Mouse (Mus musculus): ENCODE measurements around the gene Crtc1. TPM values are rescaled to one million over a fixed set of nuclear protein-coding genes. Genes with fewer than 3 reads are reported as not detected.

The Crtc1 gene
- polyA plus RNA-seq (2014; fragmentation: Illumina TruSeq; extraction: RNeasy Lipid Tissue Mini Kit (QIAGEN cat#74804); ENCODE audit: low read depth, low replicate concordance): 2.6 TPM

DNA sequence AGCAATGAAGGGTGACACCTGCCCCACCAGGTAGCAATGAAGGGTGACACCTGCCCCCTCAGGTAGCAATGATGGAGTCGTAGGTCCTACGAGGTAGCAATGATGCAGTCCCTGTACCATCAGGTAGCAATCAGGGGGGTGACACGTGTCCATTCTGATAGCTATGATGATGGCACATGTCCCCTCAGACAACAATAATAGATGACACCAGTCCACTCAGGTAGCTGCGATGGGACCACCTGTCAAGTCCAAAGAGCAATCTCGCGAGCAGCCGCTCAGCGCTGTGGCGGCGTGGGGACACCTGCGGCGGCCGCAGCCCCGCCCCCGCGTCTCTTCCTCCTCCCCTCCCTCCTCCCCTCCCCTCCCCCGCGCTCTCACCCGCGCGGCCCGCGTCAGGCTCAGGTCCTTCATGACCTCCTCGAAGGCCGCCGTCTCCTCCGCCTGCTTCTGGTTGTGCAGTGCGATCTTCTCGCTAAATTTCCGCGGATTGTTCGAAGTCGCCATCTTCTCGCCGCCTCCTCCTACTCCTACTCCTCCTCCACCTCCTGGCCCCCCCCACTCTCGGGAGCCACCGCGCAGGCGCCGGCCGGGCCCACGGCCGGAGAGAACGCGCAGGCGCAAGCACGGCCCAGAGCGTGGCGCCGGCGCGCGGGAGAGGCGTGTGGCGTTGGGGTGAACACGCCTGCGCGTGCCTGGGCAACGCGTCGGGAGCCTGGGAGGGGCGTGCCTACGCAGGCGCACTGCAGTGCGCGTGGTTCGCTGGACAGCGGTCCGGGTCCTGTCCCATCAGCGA lies at the start of gene Crtc1:
TSS of gene Crtc1 (minus strand) at position 525 of the 793 bp plus-strand sequence.

DNA sequence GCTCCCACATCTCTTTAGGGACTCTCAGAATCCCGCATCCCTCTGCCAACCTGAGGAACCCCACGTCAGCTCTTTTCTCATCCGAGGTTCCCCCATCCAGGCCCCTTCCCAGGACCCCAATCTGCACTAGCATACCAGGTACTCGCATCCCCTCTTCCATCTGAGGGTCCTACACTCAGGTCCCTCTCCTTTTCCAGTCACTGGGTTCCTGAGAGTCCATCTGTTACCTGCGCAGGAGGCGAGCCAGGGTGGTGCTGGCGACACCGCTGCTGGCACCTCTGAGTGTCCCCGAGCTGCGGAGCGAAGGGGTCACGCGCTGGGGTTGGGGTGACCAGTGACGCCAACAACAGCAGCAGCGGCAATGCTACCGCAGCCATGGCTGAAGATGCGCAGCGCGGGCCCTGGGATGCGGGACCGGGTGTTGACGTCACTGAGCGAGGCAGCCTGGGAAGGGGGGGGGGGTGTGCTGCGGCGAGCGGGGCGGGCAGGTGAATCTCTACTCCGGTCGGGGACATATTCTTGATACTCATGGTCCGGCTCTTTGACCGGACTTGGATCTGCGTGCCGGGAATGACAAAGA lies 47.7 kb upstream of the Crtc1 start, which contains the start of gene Tmem59l:
TSS of gene Tmem59l (minus strand) at position 418 of the 580 bp plus-strand sequence.

DNA sequence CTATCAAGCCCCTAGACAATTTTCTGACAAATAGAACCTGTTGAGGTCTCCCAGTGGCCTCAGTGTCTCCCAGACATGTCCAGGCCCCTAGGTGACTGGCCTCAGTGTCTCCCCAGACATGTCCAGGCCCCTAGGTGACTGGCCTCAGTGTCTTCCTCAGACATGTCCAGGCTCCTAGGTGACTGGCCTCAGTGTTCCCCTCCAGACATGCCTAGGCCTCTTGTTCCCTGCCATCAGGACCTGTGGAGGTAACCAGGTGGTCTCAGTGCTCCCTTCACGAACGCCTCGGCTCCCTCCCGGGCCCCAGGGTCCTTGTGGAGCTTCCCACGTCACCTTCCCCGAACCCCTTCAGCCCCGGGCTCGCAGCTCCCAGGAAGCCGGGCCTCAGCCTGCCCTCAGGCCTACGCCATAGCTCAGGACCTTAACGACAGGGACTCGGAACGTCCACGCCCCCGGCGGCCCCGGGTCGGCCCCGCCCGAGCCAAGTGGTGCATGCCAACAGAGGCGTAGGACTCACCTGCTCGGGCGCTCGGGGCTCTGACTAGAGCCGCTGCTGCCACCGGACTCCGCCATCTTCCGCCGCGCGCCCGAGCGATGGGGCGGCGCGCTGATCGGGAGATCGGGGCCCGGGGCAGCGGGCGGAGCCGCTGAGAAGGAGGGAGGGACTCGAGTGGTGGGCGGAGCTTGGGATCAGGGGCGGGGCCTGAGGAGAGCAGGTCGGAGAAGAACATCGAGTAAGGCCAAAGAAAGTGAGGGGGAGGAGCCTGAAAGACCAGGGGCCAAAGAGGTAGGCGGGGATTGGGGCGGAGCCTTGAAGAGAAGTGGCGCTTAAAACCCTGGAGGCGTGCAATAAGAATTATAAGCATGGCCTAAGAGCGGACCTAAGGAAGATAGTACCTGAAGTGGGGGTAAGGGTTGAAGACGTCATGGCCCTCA lies 37.2 kb upstream of the Crtc1 start, which contains the start of gene Klhl26:
TSS of gene Klhl26 (minus strand) at position 636 of the 936 bp plus-strand sequence.

DNA sequence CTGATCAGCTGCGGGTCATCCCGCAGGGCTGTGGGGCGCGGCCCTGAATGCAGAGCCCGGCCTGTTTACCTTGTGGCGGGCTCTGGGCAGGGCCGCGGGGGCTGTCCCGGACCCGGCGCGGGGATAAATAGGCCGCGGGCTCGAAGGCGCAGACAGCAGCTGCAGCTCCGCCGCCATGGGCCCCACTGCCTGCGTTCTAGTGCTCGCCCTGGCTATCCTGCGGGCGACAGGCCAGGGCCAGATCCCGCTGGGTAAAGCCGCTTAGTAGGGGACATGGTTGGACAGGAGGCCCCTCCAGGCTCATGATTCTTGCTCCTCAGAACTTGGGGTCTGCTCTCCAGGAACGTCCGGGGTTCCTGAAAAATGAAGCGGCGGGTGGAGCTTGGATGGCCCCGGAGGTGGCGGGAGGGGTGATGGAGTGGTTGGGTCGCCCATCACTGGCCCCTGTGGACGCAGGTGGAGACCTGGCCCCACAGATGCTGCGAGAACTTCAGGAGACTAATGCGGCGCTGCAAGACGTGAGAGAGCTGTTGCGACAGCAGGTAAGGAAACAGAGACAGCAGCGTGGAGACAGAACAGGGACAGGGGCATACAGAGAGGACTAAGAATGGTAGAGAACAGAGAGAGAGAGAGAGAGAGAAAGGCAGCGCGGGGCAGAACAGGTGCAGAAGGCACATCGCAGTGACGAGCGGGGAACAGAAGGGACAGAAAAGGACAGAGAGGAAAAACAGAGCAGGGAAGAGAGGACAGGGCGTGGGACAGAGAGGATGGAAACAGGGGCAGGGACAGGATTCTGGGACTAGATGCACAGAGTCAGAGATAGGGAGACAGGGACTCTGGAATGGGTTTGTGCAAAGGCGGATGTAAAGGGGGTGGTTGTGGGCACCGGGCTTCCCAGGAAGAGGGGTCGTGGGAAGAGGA lies 65.7 kb downstream of the Crtc1 start, which contains the start of gene Comp:
TSS of gene Comp (plus strand) at position 162 of the 921 bp plus-strand sequence.

DNA sequence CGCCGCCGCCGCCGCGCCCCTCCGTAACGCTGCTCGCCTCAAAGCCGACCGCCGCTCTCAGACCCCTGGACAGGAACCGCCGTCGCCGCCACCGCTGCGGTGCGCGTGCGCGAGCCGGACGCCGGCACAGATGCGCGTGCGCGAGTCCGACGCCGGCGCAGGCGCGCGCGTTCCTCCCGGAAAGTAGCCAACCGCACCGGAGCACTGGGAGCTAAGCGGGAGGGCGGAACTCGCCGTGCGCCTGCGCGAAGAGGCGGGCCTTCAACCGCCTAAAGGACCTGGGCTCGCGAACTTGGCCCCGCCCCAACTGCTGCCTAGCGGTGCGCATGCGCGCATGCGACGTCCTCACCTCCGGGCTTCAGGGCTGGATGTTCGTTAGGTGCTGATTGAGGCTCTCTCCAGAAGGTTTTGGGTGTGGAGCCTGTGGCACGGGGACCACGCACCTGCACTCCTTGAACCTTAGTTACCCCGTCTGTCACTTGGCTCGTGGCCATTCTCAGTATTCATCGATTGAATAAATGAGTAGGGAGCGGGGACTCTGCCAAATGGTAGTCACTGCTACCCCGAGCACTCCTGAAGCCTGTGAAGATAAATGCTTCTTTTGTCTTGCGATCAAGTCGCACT lies 86.1 kb downstream of the Crtc1 start, which contains the start of gene Upf1:
TSS of gene Upf1 (minus strand) at position 85 of the 624 bp plus-strand sequence.

Other genes with a start within 250 kb of the Crtc1 start
- 3.5 TPM for gene Slc25a42, start 227.3 kb downstream of the Crtc1 start, polyA plus RNA-seq (2014; fragmentation: Illumina TruSeq; extraction: RNeasy Lipid Tissue Mini Kit (QIAGEN cat#74804); ENCODE audit: low read depth, low replicate concordance)
- 5.9 TPM for gene Sugp2, start 205.4 kb downstream of the Crtc1 start, polyA plus RNA-seq (2014; fragmentation: Illumina TruSeq; extraction: RNeasy Lipid Tissue Mini Kit (QIAGEN cat#74804); ENCODE audit: low read depth, low replicate concordance)
- 0.29 TPM for gene Armc6, start 205.1 kb downstream of the Crtc1 start, polyA plus RNA-seq (2014; fragmentation: Illumina TruSeq; extraction: RNeasy Lipid Tissue Mini Kit (QIAGEN cat#74804); ENCODE audit: low read depth, low replicate concordance)
- gene Homer3, start 156.8 kb downstream of the Crtc1 start, polyA plus RNA-seq (2014; fragmentation: Illumina TruSeq; extraction: RNeasy Lipid Tissue Mini Kit (QIAGEN cat#74804); ENCODE audit: low read depth, low replicate concordance): not detected
- gene Ddx49, start 137.1 kb downstream of the Crtc1 start, polyA plus RNA-seq (2014; fragmentation: Illumina TruSeq; extraction: RNeasy Lipid Tissue Mini Kit (QIAGEN cat#74804); ENCODE audit: low read depth, low replicate concordance): 4.1 TPM
- gene Cope, start 137.1 kb downstream of the Crtc1 start, polyA plus RNA-seq (2014; fragmentation: Illumina TruSeq; extraction: RNeasy Lipid Tissue Mini Kit (QIAGEN cat#74804); ENCODE audit: low read depth, low replicate concordance): 0.82 TPM
- gene Cers1, start 123.8 kb downstream of the Crtc1 start, polyA plus RNA-seq (2014; fragmentation: Illumina TruSeq; extraction: RNeasy Lipid Tissue Mini Kit (QIAGEN cat#74804); ENCODE audit: low read depth, low replicate concordance): not detected
- gene Gdf1, start 109.8 kb downstream of the Crtc1 start, polyA plus RNA-seq (2014; fragmentation: Illumina TruSeq; extraction: RNeasy Lipid Tissue Mini Kit (QIAGEN cat#74804); ENCODE audit: low read depth, low replicate concordance): not detected
- gene Upf1, start 86.3 kb downstream of the Crtc1 start, polyA plus RNA-seq (2014; fragmentation: Illumina TruSeq; extraction: RNeasy Lipid Tissue Mini Kit (QIAGEN cat#74804); ENCODE audit: low read depth, low replicate concordance): 4.0 TPM
- gene Comp, start 66.0 kb downstream of the Crtc1 start, polyA plus RNA-seq (2014; fragmentation: Illumina TruSeq; extraction: RNeasy Lipid Tissue Mini Kit (QIAGEN cat#74804); ENCODE audit: low read depth, low replicate concordance): not detected
- 5.4 TPM for gene Klhl26, start 37.4 kb upstream of the Crtc1 start, polyA plus RNA-seq (2014; fragmentation: Illumina TruSeq; extraction: RNeasy Lipid Tissue Mini Kit (QIAGEN cat#74804); ENCODE audit: low read depth, low replicate concordance)
- gene Tmem59l, start 47.8 kb upstream of the Crtc1 start, polyA plus RNA-seq (2014; fragmentation: Illumina TruSeq; extraction: RNeasy Lipid Tissue Mini Kit (QIAGEN cat#74804); ENCODE audit: low read depth, low replicate concordance): 0.82 TPM
- not detected for gene Crlf1, start 53.6 kb upstream of the Crtc1 start, polyA plus RNA-seq (2014; fragmentation: Illumina TruSeq; extraction: RNeasy Lipid Tissue Mini Kit (QIAGEN cat#74804); ENCODE audit: low read depth, low replicate concordance)
- not detected for gene Rex1bd, start 67.2 kb upstream of the Crtc1 start, polyA plus RNA-seq (2014; fragmentation: Illumina TruSeq; extraction: RNeasy Lipid Tissue Mini Kit (QIAGEN cat#74804); ENCODE audit: low read depth, low replicate concordance)
- gene Uba52, start 71.2 kb upstream of the Crtc1 start, polyA plus RNA-seq (2014; fragmentation: Illumina TruSeq; extraction: RNeasy Lipid Tissue Mini Kit (QIAGEN cat#74804); ENCODE audit: low read depth, low replicate concordance): 3.9 TPM
- 5.1 TPM for gene Fkbp8, start 88.1 kb upstream of the Crtc1 start, polyA plus RNA-seq (2014; fragmentation: Illumina TruSeq; extraction: RNeasy Lipid Tissue Mini Kit (QIAGEN cat#74804); ENCODE audit: low read depth, low replicate concordance)
- 8.0 TPM for gene Kxd1, start 88.4 kb upstream of the Crtc1 start, polyA plus RNA-seq (2014; fragmentation: Illumina TruSeq; extraction: RNeasy Lipid Tissue Mini Kit (QIAGEN cat#74804); ENCODE audit: low read depth, low replicate concordance)
- gene Ell, start 99.9 kb upstream of the Crtc1 start, polyA plus RNA-seq (2014; fragmentation: Illumina TruSeq; extraction: RNeasy Lipid Tissue Mini Kit (QIAGEN cat#74804); ENCODE audit: low read depth, low replicate concordance): 0.58 TPM
- gene Isyna1, start 154.8 kb upstream of the Crtc1 start, polyA plus RNA-seq (2014; fragmentation: Illumina TruSeq; extraction: RNeasy Lipid Tissue Mini Kit (QIAGEN cat#74804); ENCODE audit: low read depth, low replicate concordance): 0.29 TPM
- not detected for gene Ssbp4, start 169.3 kb upstream of the Crtc1 start, polyA plus RNA-seq (2014; fragmentation: Illumina TruSeq; extraction: RNeasy Lipid Tissue Mini Kit (QIAGEN cat#74804); ENCODE audit: low read depth, low replicate concordance)
- not detected for gene Lrrc25, start 176.6 kb upstream of the Crtc1 start, polyA plus RNA-seq (2014; fragmentation: Illumina TruSeq; extraction: RNeasy Lipid Tissue Mini Kit (QIAGEN cat#74804); ENCODE audit: low read depth, low replicate concordance)
- not detected for gene Gdf15, start 192.9 kb upstream of the Crtc1 start, polyA plus RNA-seq (2014; fragmentation: Illumina TruSeq; extraction: RNeasy Lipid Tissue Mini Kit (QIAGEN cat#74804); ENCODE audit: low read depth, low replicate concordance)
- gene Pgpep1, start 220.8 kb upstream of the Crtc1 start, polyA plus RNA-seq (2014; fragmentation: Illumina TruSeq; extraction: RNeasy Lipid Tissue Mini Kit (QIAGEN cat#74804); ENCODE audit: low read depth, low replicate concordance): 55.2 TPM
- not detected for gene Lsm4, start 233.7 kb upstream of the Crtc1 start, polyA plus RNA-seq (2014; fragmentation: Illumina TruSeq; extraction: RNeasy Lipid Tissue Mini Kit (QIAGEN cat#74804); ENCODE audit: low read depth, low replicate concordance)